Mouse (Mus musculus) macrophage (primary cell): Measurements from ENCODE around the gene Plekhg1. TPM values are rescaled to one million over a fixed set of nuclear protein-coding genes. Genes with fewer than 3 reads are reported as not detected.

Experiments
- H3K27ac ChIP-seq: fragments of 350-480 bp; formaldehyde crosslinking; 2 replicates; pipeline ENCODE4 v1.9.0; 2021
- H3K36me3 ChIP-seq: fragments of 350-480 bp; formaldehyde crosslinking; 2 replicates; pipeline ENCODE4 v1.9.0; 2021; ENCODE audit errors: inconsistent target
- H3K4me3 ChIP-seq: fragments of 350-480 bp; formaldehyde crosslinking; 2 replicates; pipeline ENCODE4 v1.9.0; 2021; ENCODE audit errors: inconsistent target
- H3K79me2 ChIP-seq: fragments of 350-480 bp; formaldehyde crosslinking; 2 replicates; pipeline ENCODE4 v1.9.0; 2021; ENCODE audit errors: inconsistent target
- WGBS: methylation state at CpG from one replicate; pipeline ENCODE4 v1.1.7; 2026; ENCODE audit warnings: inconsistent platforms; ENCODE audit not compliant: missing documents; 5-methylcytosine and 5-hydroxymethylcytosine counted together
- polyA plus RNA-seq: library from polyadenylated mRNA; stranded (reverse); fragments of 250-400 nt; gene quantifications from 3 replicates; pipeline ENCODE4 v1.2.4, GENCODE M21; 2018; ENCODE audit warnings: inconsistent platforms

Gene Plekhg1
- polyA plus RNA-seq, 1 experiment from 2014 or later, result 1.1 TPM

DNA sequence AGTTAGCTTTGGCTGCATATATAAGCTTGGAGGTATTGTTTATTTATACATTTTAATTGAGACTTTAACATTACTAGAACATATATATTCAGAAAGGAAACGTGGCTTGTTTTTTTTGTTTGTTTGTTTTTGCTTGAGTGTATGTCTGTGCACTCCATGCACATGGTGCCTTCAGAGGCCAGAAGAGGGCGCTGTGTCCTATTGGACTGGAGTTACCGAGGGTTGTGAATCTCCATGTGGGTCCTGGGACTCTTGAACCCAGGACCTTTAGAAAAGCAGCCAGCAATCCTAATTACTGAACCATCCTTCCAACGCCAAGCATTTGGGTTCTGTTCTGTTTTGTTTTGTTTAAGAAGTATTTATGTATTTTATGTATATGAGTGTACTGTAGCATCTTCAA, 255.1 kb downstream of the Plekhg1 start:
- Histone ChIP-seq H3K27ac (no peak overlapping the region), H3K36me3 (no peaks in the 10 kb centered on the region), H3K79me2 (no peaks in the 10 kb centered on the region), H3K4me3 (no peak overlapping the region)
- WGBS, result 100% methylated on average over 4 of the region's 4 CpGs

DNA sequence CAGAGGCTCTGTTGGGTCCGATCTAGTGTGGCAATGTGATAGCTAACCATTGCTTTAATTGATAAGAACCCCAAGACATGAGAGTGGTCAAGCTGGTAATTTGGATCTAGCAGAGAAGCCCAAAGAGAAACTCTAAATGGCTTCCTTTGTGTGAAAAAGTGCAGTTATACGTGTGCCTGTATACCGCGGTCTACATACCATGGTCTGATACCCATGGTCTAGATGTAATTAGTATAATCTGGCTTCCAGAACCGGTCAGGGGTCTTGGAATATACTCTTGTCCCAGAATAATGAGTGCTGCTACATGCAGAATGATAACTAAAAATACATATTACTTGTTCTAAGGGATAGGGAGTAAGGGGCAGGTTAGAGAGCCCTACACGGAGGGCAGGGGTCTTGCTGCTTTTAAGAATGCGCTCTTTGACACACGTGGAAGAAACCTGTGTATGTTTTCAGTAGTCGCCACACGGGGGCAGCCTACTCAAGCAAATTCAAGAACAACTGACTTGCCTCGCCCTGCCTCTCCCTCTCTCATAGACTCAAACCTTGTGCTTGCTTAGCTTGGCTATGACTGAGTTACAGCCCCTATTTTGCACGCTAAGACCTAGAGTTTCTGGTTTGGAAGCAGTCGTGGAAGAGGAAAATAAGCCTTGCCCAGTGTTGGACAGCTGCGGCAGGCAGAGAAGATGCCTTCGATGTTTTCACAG, 256.2 kb downstream of the Plekhg1 start:
- H3K27ac ChIP-seq, result no peak overlapping the region
- WGBS, result 64% methylated on average over 15 of the region's 15 CpGs
- H3K79me2 ChIP-seq, result no peaks in the 10 kb centered on the region
- H3K4me3 ChIP-seq, result no peak overlapping the region
- H3K36me3 ChIP-seq, result no peaks in the 10 kb centered on the region

GRCm38 (mm10) chr10:3997851-3998426, 257.8 kb downstream of the Plekhg1 start:
- H3K36me3 ChIP-seq, result no peaks in the 10 kb centered on the region
- WGBS, result 96% methylated on average over 7 of the region's 7 CpGs

DNA sequence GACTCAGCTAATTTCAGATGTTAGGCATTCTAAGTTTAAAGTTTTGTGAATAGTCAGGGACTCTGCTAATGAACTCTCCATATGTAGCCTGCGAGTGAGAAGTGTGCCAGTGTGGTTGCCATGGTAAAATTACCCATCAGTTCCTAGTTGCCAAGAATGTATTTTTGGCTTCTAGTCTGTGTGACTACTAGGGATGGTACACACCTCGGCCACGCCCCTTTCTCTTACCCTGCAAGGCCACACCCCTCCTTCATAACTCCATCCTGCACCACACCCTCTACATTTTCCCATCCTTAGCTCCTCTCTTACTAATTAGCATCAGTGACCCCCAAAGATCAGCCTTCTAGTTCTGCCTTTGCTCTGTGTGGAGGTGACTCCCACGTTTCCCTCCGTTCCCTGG, 262.5 kb downstream of the Plekhg1 start:
- H3K79me2 ChIP-seq, result no peaks in the 10 kb centered on the region
- 94% methylated on average over 5 of the region's 5 CpGs for WGBS
- H3K27ac ChIP-seq, result no peak overlapping the region
- H3K36me3 ChIP-seq, result no peaks in the 10 kb centered on the region
- no peak overlapping the region for H3K4me3 ChIP-seq

More at GRCm38 (mm10) chr10:3997851-3998426, 257.8 kb downstream of the Plekhg1 start:
- no peak overlapping the region for H3K4me3 ChIP-seq
- H3K27ac ChIP-seq, result no peak overlapping the region
- H3K79me2 ChIP-seq, result no peaks in the 10 kb centered on the region

- Histone ChIP-seq H3K36me3 (no peaks in the 10 kb centered on the region), H3K27ac (no peak overlapping the region), H3K79me2 (no peaks in the 10 kb centered on the region), H3K4me3 (no peak overlapping the region)
- WGBS, result 91% methylated on average over 7 of the region's 7 CpGs
These were observed 265.0 kb downstream of the Plekhg1 start for GRCm38 (mm10) chr10:4005191-4005590.

GRCm38 (mm10) chr10:4006296-4007015, 266.3 kb downstream of the Plekhg1 start:
- WGBS, result 80% methylated on average over 7 of the region's 7 CpGs
- no peak overlapping the region for H3K27ac ChIP-seq
- H3K4me3 ChIP-seq, result no peak overlapping the region
- H3K36me3 ChIP-seq, result no peaks in the 10 kb centered on the region
- no peaks in the 10 kb centered on the region for H3K79me2 ChIP-seq

Other genes with a start within 250 kb of the Plekhg1 start
- gene Iyd, start 200.1 kb upstream of the Plekhg1 start, polyA plus RNA-seq, result not detected in 3 replicates
- 2.6 to 7.0 TPM (median 2.9 TPM) in 3 replicates for gene Mthfd1l, start 232.8 kb downstream of the Plekhg1 start, polyA plus RNA-seq